24 mouse cellular contexts compared by ENCODE assay signal in the genomic region with DNA sequence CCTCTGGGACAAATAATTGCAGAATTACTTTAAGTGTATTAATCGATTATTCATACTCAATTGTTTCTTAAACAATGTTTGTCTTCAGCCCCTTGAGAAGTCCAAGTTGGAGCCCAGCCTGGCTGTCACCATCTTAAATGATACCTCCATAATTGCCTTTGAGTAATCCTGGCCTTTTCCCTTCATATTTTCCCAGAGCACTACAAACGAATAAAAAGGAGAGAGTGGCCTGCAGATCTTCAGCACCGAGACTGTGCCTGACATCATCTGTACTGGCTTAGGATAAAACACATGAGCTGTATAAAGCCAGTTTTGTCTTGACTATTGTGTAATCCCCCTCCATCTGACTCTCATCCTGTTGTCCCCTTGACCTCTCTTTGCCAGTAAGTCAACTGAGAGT.
"Had no signal": no experiment of that assay in that cellular context is flagged by ENCODE, and none has a peak within 500 bp of the region (broad histone marks: within the 10 kb centered on the region; RNA-seq: fewer than 3 reads in every experiment).

No protein-coding gene starts in this region.

- H3K4me2 ChIP-seq: heart, embryonic 12.5 days; hindbrain, embryonic 12.5 days; hindbrain, embryonic 14.5 days; intestine, embryonic 15.5 days; limb, embryonic 12.5 days; liver, embryonic 11.5 days; liver, embryonic 13.5 days had no signal

- H3K27ac ChIP-seq: gastrocnemius, adult 2 months; heart, adult 2 months; hindbrain, embryonic 10.5 days; hindbrain, embryonic 12.5 days; hindbrain, embryonic 14.5 days; intestine, embryonic 15.5 days; limb, embryonic 12.5 days; liver, embryonic 13.5 days had no signal

- H3K9me3 ChIP-seq: heart, embryonic 12.5 days; hindbrain, embryonic 10.5 days; hindbrain, embryonic 12.5 days; intestine, embryonic 15.5 days; limb, embryonic 12.5 days; liver, embryonic 13.5 days had no signal

- DNase-seq: gastrocnemius, adult 2 months; gastrocnemius, postnatal 10 days; gastrocnemius, postnatal 25 days; heart, adult 2 months; heart, postnatal 4 days; kidney, adult 18-20 months; kidney, adult 8-10 months; kidney, postnatal 10 days; kidney, postnatal 25 days; layer of hippocampus, adult 9-11 months; layer of hippocampus, postnatal 36 days; left cerebral cortex, postnatal 4 days; liver; liver, embryonic 13.5 days had no signal

- H3K36me3 ChIP-seq: heart, embryonic 12.5 days; hindbrain, embryonic 10.5 days; hindbrain, embryonic 12.5 days; intestine, embryonic 15.5 days; limb, embryonic 12.5 days; liver, embryonic 13.5 days had no signal

- H3K9ac ChIP-seq: heart, embryonic 12.5 days; hindbrain, embryonic 12.5 days; hindbrain, embryonic 14.5 days; intestine, embryonic 15.5 days; limb, embryonic 12.5 days; liver, embryonic 13.5 days had no signal

- H3K4me3 ChIP-seq: gastrocnemius, adult 2 months; heart, adult 2 months; heart, embryonic 12.5 days; hindbrain, embryonic 10.5 days; hindbrain, embryonic 12.5 days; intestine, embryonic 15.5 days; limb, embryonic 12.5 days; liver, embryonic 13.5 days had no signal

- H3K27me3 ChIP-seq: heart, embryonic 12.5 days; hindbrain, embryonic 12.5 days; intestine, embryonic 15.5 days; limb, embryonic 12.5 days; liver, embryonic 13.5 days had no signal

- ATAC-seq: hindbrain, embryonic 16.5 days; inflammation-experienced regulatory T-cells, adult 6 months; intestine, embryonic 15.5 days; intestine, postnatal 0 days had no signal

- H3K4me1 ChIP-seq: heart, embryonic 12.5 days; hindbrain, embryonic 10.5 days; hindbrain, embryonic 12.5 days; liver, embryonic 13.5 days had no signal
